Mouse (Mus musculus) liver, embryonic 13.5 days (tissue): ENCODE results near the gene Gm12166. TPM values are rescaled to one million over a fixed set of nuclear protein-coding genes. Genes with fewer than 3 reads are reported as not detected.
"Not testable (repeated sequence)": the region's sequence is repeated elsewhere in the genome, so short reads cannot be mapped to it uniquely, and the experiment has no call there.

Source experiments
- ATAC-seq: fragments of 200-750 bp; cut with Nextera tagmentation; 2 replicates; pipeline ENCODE4 v1.8.0; 2017; ENCODE audit warnings: low read depth, mild to moderate bottlenecking, moderate number of reproducible peaks, moderate library complexity
- DNase-seq: peaks from one replicate; pipeline ENCODE4 v3.0.0; 2022
- H3K27ac ChIP-seq: fragments of 300-500 bp; sonication (generic); 2 replicates; pipeline ENCODE4 v1.5.1; 2015; ENCODE audit warnings: moderate library complexity, mild to moderate bottlenecking, inconsistent platforms
- H3K27me3 ChIP-seq: fragments of 300-500 bp; sonication (generic); 2 replicates; pipeline ENCODE4 v1.6.1; 2015; ENCODE audit warnings: mild to moderate bottlenecking, inconsistent platforms
- H3K36me3 ChIP-seq: fragments of 300-500 bp; sonication (generic); 2 replicates; pipeline ENCODE4 v1.6.1; 2015; ENCODE audit warnings: mild to moderate bottlenecking, inconsistent platforms
- H3K4me1 ChIP-seq: fragments of 300-500 bp; sonication (generic); replicated peaks from 2 replicates; pipeline ENCODE4 v1.6.1; 2015; ENCODE audit warnings: inconsistent platforms
- H3K4me2 ChIP-seq: fragments of 300-500 bp; sonication (generic); 2 replicates; pipeline ENCODE4 v1.6.1; 2015; ENCODE audit warnings: inconsistent platforms, mild to moderate bottlenecking, moderate library complexity
- H3K4me3 ChIP-seq: fragments of 300-500 bp; sonication (generic); replicated peaks from 2 replicates; pipeline ENCODE4 v1.5.1; 2015; ENCODE audit warnings: mild to moderate bottlenecking, inconsistent platforms
- H3K9ac ChIP-seq: fragments of 300-500 bp; sonication (generic); 2 replicates; pipeline ENCODE4 v1.6.1; 2015; ENCODE audit warnings: mild to moderate bottlenecking, inconsistent platforms
- H3K9me3 ChIP-seq: fragments of 300-500 bp; sonication (generic); replicated peaks from 2 replicates; pipeline ENCODE4 v1.6.1; 2016; ENCODE audit warnings: inconsistent platforms
- whole genome bisulfite sequencing: fragments of 180-500 bp; shearing (Covaris S2); methylation state at CpG from one replicate; pipeline ENCODE4 v1.1.7; 2015; ENCODE audit not compliant: insufficient replicate concordance; 5-methylcytosine and 5-hydroxymethylcytosine counted together
- polyA plus RNA-seq: library from polyadenylated mRNA; unstranded; fragments of >200 nt; fragmentation: Nextera tagmentation; extraction: Ambion mirVana; gene quantifications from 2 replicates; pipeline ENCODE4 v1.2.1, GENCODE M21; 2015

The Gm12166 gene
- 3.0 and 3.3 TPM in 2 replicates for polyA plus RNA-seq

- DNase-seq, H3K9ac ChIP-seq, ATAC-seq, H3K27ac ChIP-seq, H3K4me3 ChIP-seq, H3K36me3 ChIP-seq, H3K4me2 ChIP-seq, H3K9me3 ChIP-seq: not testable (repeated sequence)
- 34% methylated on average over 19 of the region's 19 CpGs for WGBS
- Histone ChIP-seq H3K4me1 (peaks cover 14% of the 10 kb centered on the region), H3K27me3 (peaks cover 50% of the 10 kb centered on the region)
These were observed at the start of gene Gm12166 for GRCm38 (mm10) chr11:46052105-46052659. Gene Gm12166 (minus strand): TSS chr11:46052321.

GRCm38 (mm10) chr11:46097062-46097461 is 44.9 kb upstream of the Gm12166 start:
- 77% methylated on average over 3 of the region's 3 CpGs for WGBS
- H3K36me3 ChIP-seq, result no peaks in the 10 kb centered on the region; the same call in 1 of the 2 replicates
- no peak for DNase-seq

GRCm38 (mm10) chr11:46096265-46096649 is 44.1 kb upstream of the Gm12166 start:
- Histone ChIP-seq H3K4me3 (no peak overlapping the region), H3K27ac (no peak overlapping the region), H3K9ac (no peak overlapping the region), H3K9me3 (no peaks in the 10 kb centered on the region), H3K36me3 (no peaks in the 10 kb centered on the region; the same call in 1 of the 2 replicates), H3K27me3 (no peaks in the 10 kb centered on the region), H3K4me2 (no peak overlapping the region), H3K4me1 (peaks cover 11% of the 10 kb centered on the region)
- ATAC-seq (no peak), DNase-seq (no peak)
- 69% methylated on average over 6 of the region's 6 CpGs for WGBS

More at GRCm38 (mm10) chr11:46097062-46097461, 44.9 kb upstream of the Gm12166 start:
- H3K4me2 ChIP-seq, result no peak overlapping the region
- peaks cover 3% of the 10 kb centered on the region for H3K4me1 ChIP-seq
- H3K27ac ChIP-seq, result no peak overlapping the region
- no peaks in the 10 kb centered on the region for H3K9me3 ChIP-seq
- no peak for ATAC-seq
- no peak overlapping the region for H3K4me3 ChIP-seq
- H3K9ac ChIP-seq, result no peak overlapping the region
- no peaks in the 10 kb centered on the region for H3K27me3 ChIP-seq

GRCm38 (mm10) chr11:46095477-46096264 is 43.5 kb upstream of the Gm12166 start:
- no peaks in the 10 kb centered on the region for H3K27me3 ChIP-seq
- H3K4me2 ChIP-seq, result no peak overlapping the region
- no peaks in the 10 kb centered on the region for H3K9me3 ChIP-seq
- peaks cover 17% of the 10 kb centered on the region for H3K4me1 ChIP-seq
- no peaks in the 10 kb centered on the region; the same call in 1 of the 2 replicates for H3K36me3 ChIP-seq
- 55% methylated on average over 9 of the region's 9 CpGs for WGBS
- H3K4me3 ChIP-seq, result no peak overlapping the region
- no peak for DNase-seq
- no peak for ATAC-seq
- H3K27ac ChIP-seq, result no peak overlapping the region
- no peak overlapping the region for H3K9ac ChIP-seq

- no peak overlapping the region for H3K4me3 ChIP-seq
- H3K36me3 ChIP-seq, result no peaks in the 10 kb centered on the region
- H3K9ac ChIP-seq, result no peak overlapping the region
- WGBS, result 83% methylated on average over 4 of the region's 4 CpGs
- peaks cover 43% of the 10 kb centered on the region for H3K4me1 ChIP-seq
- DNase-seq, result no peak
- H3K27me3 ChIP-seq, result no peaks in the 10 kb centered on the region
- no peak for ATAC-seq
- 0 out of 2 replicates have a peak overlapping the region, but pooled peaks have one; percentile 8 for H3K27ac ChIP-seq
- H3K4me2 ChIP-seq, result no peak overlapping the region
- H3K9me3 ChIP-seq, result no peaks in the 10 kb centered on the region
These were observed 40.0 kb upstream of the Gm12166 start for GRCm38 (mm10) chr11:46092121-46092520.

GRCm38 (mm10) chr11:46090951-46091667 is 39.0 kb upstream of the Gm12166 start:
- peak; percentile 48 for DNase-seq
- no peaks in the 10 kb centered on the region for H3K36me3 ChIP-seq
- 27% methylated on average over 10 of the region's 10 CpGs for WGBS
- H3K9ac ChIP-seq, result peak overlapping the region; percentile 41; the same call in 1 of the 2 replicates
- ATAC-seq, result peak; percentile 82
- H3K9me3 ChIP-seq, result no peaks in the 10 kb centered on the region
- no peaks in the 10 kb centered on the region for H3K27me3 ChIP-seq
- H3K4me2 ChIP-seq, result peak overlapping the region; percentile 37
- H3K4me3 ChIP-seq, result no peak overlapping the region
- H3K27ac ChIP-seq, result peak overlapping the region; percentile 85
- H3K4me1 ChIP-seq, result peaks cover 53% of the 10 kb centered on the region

GRCm38 (mm10) chr11:46090036-46090725 is 38.1 kb upstream of the Gm12166 start:
- Histone ChIP-seq H3K9ac (peak overlapping the region; percentile 41; the same call in 1 of the 2 replicates), H3K36me3 (no peaks in the 10 kb centered on the region), H3K27me3 (no peaks in the 10 kb centered on the region), H3K4me1 (peaks cover 53% of the 10 kb centered on the region), H3K4me3 (no peak overlapping the region), H3K27ac (peak overlapping the region; percentile 85), H3K4me2 (peak overlapping the region; percentile 37), H3K9me3 (no peaks in the 10 kb centered on the region)
- DNase-seq (peak; percentile 45), ATAC-seq (peak; percentile 75)
- 33% methylated on average over 10 of the region's 10 CpGs for WGBS

- 48% methylated on average over 4 of the region's 4 CpGs for WGBS
- H3K36me3 ChIP-seq, result no peaks in the 10 kb centered on the region
- no peak for DNase-seq
- no peak overlapping the region for H3K9ac ChIP-seq
- peak overlapping the region; percentile 85 for H3K27ac ChIP-seq
- no peaks in the 10 kb centered on the region for H3K9me3 ChIP-seq
- no peak; the same call in 1 of the 2 replicates for ATAC-seq
- H3K27me3 ChIP-seq, result no peaks in the 10 kb centered on the region
- no peak overlapping the region for H3K4me3 ChIP-seq
- H3K4me2 ChIP-seq, result no peak overlapping the region
- H3K4me1 ChIP-seq, result peaks cover 62% of the 10 kb centered on the region
These were observed 37.1 kb upstream of the Gm12166 start for GRCm38 (mm10) chr11:46089081-46089713.

- Histone ChIP-seq H3K9ac (no peak overlapping the region), H3K4me2 (no peak overlapping the region), H3K9me3 (no peaks in the 10 kb centered on the region), H3K36me3 (no peaks in the 10 kb centered on the region), H3K27me3 (no peaks in the 10 kb centered on the region), H3K4me1 (peaks cover 65% of the 10 kb centered on the region), H3K27ac (no peak overlapping the region), H3K4me3 (no peak overlapping the region)
- WGBS, result 51% methylated on average over 3 of the region's 3 CpGs
- ATAC-seq (no peak), DNase-seq (no peak)
These were observed 34.3 kb upstream of the Gm12166 start for GRCm38 (mm10) chr11:46086446-46086845.

- no peaks in the 10 kb centered on the region for H3K36me3 ChIP-seq
- no peak overlapping the region for H3K27ac ChIP-seq
- DNase-seq, result no peak
- H3K4me3 ChIP-seq, result no peak overlapping the region
- WGBS, result 83% methylated on average over 10 of the region's 10 CpGs
- no peaks in the 10 kb centered on the region for H3K9me3 ChIP-seq
- no peak overlapping the region for H3K4me2 ChIP-seq
- H3K9ac ChIP-seq, result no peak overlapping the region
- peaks cover 57% of the 10 kb centered on the region for H3K4me1 ChIP-seq
- H3K27me3 ChIP-seq, result no peaks in the 10 kb centered on the region
- no peak for ATAC-seq
These were observed 33.5 kb upstream of the Gm12166 start for GRCm38 (mm10) chr11:46085398-46086163.
